Mouse (Mus musculus): ENCODE data around the gene Oxa1l.
A peak's percentile ranks its signal among the peaks of the same experiment; 100 is the strongest.

Oxa1l gene

DNA sequence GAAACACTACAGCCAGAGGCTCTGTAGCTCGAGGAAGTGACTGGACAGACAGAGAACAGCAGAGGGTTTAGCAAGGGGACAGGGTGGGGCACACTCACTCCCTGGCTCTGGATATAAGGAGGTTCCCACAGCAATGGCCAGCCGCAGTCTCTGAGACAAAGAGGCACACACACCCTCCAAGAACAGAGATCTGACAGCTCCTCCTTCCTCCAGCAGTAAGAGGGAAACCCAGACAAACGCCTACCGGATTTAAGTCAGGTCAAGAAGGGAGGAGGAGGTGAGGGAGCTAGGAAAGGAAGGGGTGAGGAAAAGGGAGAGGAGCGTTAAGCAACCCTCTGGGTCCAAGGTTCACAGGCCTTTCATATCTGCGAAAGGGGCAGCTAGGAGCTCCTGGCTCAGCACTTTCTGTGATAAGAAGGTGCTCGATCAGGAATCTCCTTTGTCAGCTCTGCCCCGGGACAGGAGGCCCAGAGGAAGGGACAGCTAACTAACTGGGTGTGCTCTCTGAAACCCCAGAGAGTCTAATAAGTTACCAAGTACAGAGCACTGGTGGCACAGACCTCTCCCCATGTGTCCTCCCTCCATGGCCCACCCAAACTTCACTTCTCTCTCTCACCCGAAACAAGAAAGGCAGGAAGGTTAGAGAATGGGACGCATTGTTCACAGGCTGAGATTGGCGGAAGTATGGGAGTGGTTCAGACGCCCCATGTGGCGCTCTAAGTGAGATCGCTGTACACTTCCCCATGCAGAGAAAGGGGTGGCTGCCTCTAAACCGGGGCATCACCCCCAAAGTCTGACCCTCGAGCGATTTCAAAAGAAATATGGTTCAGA lies 49.6 kb downstream of the Oxa1l start:
- no peak for DNase-seq (ENCODE audit: low read depth, low spot score)

- no peak for DNase-seq (ENCODE audit: low read depth, low spot score)
Observed at GRCm38 (mm10) chr14:54412000-54412576, 51.5 kb downstream of the Oxa1l start.

DNA sequence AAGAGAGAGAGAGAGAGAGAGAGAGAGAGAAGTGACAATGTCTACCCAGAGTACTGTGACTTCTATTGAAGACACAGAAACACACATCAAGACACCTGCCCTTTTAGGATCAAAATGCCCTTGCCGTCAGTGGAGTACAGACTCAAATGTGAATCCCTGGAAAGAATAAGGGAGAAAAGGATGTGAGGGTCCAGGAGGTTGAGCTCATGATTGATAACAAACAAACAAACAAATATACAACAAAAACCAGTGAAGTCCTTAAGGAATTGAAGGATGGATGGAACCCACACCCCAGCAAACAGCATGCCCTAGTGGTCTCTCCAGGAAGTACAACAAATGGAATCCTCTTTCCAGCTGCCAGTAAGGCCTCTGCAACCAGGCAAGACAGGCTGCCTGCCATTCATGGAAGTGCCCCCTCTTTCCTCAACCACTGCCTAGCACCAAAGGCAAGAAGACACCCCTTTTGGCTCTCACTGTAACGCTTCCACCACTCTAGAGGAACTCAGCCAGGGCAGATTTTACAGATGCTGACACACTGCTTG lies 52.1 kb downstream of the Oxa1l start:
- DNase-seq (ENCODE audit: low read depth, low spot score), result peak; percentile 73

DNA sequence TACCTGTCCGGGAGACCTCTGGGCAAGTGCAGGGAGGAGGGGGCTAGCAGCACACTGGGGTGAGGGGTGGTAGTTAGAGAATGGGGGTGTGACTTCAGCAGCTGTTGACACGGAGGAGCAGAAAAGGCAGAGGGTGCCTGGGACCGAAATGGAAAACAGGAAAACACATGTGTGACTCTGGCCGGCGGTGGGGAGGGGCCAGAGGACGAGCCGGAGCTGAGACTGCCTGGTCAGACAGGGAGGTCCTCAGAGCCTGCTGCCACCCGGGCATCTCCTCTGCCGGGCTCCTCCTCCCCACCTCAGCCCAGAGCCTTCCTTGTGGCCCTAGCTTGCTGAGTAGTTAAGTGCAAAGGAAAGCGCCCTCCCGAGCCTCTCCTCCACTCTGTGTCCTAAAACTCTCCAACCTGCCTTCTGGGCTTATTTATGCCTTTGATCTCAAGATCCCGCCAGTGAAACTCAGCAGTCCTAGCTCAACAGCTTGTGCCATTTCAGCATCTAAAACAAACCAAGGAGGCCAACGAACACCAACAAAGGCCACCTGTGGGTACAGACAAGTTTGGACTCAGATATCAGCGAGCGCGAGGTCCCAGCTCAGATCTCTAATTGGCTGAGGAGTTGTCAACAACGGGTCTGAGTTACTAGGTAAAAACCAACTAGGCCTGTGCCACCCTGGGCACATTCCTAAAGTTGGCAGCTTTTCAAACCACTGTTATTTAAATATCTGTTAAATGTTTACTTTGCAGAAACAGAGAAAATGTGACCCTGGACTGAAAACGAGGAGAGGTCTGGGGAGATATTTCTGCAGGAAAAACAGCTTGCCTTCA lies 53.5 kb downstream of the Oxa1l start:
- no peak for DNase-seq (ENCODE audit: low read depth, low spot score)

DNA sequence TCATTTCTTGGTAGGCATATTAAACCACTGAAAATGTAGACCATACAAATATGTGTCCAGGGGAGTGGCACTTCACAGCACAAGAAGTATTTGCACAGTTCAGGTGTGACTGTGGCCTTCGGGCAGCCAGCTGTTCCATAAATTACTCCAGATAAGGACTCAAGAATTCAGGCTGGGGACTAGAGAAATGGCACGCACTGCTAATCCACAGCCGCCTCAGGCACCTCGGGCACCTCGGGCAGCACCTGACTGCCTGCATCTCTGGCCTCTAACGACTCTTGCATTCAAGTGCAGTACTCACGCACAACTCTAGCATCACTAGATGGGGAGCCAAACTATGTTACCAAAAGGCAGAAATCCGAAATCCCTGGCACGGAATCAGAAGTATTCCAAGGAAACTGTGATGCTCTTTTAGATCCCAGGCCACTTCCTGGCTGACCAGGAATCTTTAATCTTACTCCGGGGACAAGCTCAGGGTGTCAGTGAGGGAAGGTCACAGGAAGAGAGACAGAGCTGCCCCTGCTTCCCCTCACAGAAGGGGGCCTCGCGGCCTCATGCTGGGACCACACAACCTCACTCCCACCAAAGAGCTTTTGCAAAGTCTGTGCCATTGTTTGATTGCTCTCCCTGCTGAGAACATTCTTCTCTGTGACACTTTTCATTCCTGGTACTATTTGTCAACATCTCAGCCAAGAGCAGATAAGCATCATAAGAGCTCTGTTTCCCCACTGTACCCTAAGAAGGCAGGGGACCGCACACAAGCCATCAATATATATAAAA lies 54.8 kb downstream of the Oxa1l start:
- DNase-seq (ENCODE audit: low read depth, low spot score), result no peak

DNA sequence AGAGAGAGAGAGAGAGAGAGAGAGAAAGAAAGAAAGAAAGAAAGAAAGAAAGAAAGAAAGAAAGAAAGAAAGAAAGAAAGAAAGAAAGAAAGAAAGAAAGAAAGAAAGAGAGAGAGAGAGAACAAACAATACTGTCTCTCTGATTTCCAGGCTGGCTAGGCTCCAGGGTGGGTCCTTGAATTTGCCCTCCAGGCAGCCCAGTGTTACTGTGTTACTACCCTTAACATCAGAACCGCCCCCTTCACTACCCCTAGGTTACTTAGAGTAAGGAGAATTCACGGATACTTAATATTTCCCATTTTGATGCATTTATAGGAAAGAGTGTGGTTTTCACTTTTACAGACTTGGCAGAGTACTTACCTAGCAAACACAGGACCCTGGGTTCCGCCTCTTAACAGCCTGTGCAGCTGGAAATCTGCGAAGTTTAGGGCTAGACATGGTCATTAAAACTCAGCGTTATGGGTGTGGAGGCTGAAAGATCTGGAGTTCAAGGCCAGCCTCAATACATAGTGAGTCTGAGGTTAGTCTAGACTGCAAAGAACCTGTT lies 55.7 kb downstream of the Oxa1l start:
- no peak for DNase-seq (ENCODE audit: low read depth, low spot score)

- no peak for DNase-seq (ENCODE audit: low read depth, low spot score)
Observed at GRCm38 (mm10) chr14:54416830-54417229, 56.2 kb downstream of the Oxa1l start.

GRCm38 (mm10) chr14:54417623-54418081 lies 57.0 kb downstream of the Oxa1l start, which contains the start of gene Slc7a7:
Gene Slc7a7, minus strand, starts transcription at chr14:54417780.
- DNase-seq (ENCODE audit: low read depth, low spot score), result no peak

Data from 3T3-L1 (cell line).